Mouse (Mus musculus) CH12F3 (cell line): ENCODE measurements around the gene Efcab10.

Source experiments
- in situ Hi-C: fragments of 300-500 bp; cut with MboI; formaldehyde crosslinking; loops from 2 replicates; pipeline ENCODE4 v1.14.3; 2020; ENCODE audit warnings: low sequenced_read_pairs

Efcab10 gene

DNA sequence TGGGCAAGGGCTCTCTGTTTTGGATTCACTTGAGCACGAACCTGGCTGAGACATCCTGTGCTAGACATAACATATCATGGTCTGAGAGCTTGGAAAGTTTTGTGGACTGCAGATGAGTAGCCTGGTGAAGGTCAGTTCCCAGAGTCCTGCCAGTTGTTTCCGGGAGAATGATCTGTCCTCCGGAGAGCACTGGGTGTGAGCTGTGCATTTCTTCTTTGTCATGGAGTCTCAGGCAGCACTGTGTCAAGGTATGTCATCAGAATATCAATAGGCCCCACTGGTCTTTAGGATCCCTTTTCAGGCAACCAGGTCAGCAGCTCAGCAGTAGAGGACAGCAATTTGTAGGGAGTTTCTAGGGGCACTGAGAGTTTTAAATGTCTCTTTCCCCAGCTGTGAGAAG lies 32.6 kb downstream of the Efcab10 start:
- in situ Hi-C loops: no loop called here

DNA sequence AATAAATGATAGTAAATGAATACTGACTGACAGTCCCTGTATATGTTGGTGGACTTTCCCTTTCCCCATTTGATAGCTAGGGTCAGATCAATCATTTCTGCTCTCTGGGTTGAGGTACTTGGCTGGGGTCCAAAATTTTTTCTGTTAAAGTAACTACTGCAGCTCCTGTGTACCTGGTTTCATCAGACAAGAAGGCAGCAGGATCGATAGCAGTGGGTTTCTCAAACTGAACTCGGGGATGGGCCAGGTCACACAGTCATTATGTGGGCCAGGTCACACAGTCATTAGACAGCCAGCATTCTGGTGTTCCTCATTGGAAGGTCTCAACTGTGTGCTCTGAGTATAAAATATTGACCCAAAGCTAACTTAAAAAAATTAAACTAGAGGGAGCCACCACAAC lies 33.1 kb downstream of the Efcab10 start:
- in situ Hi-C loops: no loop called here

DNA sequence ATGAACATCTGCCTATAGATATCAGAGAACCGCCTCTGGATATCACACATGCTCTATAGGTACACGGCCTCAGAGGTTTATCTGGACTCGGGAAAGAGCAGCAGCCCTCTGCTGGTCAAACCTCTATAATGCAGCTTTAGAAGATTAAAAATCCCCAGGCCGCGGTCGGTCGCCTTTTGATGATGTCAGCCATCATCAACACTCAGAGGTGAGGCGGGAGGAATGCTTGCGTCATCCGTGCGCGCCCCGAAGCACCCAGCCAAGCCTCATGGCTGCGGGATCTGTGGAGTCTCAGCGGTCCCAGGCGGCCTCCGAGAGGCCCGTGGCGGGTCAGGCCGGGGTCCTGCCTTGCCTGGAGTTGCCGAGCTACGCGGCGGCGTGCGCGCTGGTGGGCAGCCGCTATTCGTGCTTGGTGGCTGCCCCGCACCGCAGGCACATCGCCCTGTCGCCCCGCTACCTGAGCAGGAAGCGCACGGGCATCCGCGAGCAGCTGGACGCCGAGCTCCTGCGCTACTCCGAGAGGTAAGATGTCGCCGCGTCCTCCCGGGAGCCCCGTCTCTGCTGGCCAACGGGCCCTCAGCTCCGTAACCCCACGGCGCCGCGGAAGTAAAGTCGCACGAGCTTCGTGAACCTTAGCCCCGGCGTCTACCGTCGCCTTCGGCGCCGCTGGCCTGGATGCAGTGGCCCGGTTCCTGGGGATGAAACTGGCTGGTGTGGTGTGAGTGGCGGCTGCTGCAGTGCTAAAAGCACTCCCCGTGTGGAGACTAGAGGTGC lies 34.9 kb downstream of the Efcab10 start, which contains the start of gene Twistnb:
Twistnb (plus strand) TSS at position 249 of the 774 bp plus-strand sequence.
- in situ Hi-C loops: no loop called here

DNA sequence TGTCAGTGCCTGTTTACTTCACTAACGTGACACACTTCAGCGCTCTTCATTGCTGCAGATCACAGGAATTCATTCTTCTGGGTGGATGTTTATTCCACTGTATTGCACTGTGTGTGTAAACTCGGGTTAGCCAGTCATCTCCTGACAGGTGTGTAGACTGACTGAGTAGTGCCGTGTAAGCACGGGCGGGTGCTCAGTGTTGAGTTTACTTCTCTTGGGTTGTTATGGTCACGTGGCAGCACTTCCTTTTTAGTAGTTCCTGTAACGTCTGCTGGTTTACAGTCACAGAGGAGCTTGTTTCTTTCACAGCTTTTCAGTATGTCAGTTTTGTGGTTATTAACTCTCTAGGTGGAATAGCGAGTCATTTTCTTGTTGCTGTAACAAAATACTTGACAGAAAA lies 39.2 kb downstream of the Efcab10 start:
- in situ Hi-C loops: no loop called here

DNA sequence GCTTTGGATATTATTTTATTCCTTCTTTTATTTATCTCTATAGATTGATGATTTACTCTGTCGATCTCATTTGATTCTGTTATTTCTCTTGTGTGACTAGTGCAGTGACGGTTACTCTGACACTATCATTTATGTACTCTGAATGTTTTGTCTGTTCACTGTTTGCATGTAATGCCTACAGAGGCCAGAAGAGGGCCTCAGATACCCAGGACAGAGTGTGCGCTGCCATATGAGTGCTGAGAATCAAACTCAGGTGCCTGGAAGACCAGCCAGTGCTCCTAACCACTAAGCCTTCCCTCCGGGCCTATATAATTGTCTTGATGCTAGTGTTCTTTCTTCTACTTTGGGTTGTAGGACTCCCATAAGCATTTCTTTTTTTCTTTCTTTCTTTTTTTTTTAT lies 40.1 kb downstream of the Efcab10 start:
- in situ Hi-C loops: no loop called here
